Mouse (Mus musculus): Measurements from ENCODE around the gene Ace3. TPM values are rescaled to one million over a fixed set of nuclear protein-coding genes. Genes with fewer than 3 reads are reported as not detected.
"Not testable (repeated sequence)": the region's sequence is repeated elsewhere in the genome, so short reads cannot be mapped to it uniquely, and the experiment has no call there.

Gene Ace3
- polyA plus RNA-seq, 1 experiment from 2014 or later = not detected

- no peak overlapping the region for H3K9ac ChIP-seq (ENCODE audit: low read length)
- no peaks in the 10 kb centered on the region for H3K36me3 ChIP-seq (ENCODE audit: control insufficient read depth, insufficient read depth, low read length)
- no peak overlapping the region for H3K4me3 ChIP-seq (ENCODE audit: low read depth, low read length)
- peaks cover 20% of the 10 kb centered on the region for H3K27me3 ChIP-seq (ENCODE audit: control insufficient read depth, insufficient read depth, low read length)
- peaks cover 5% of the 10 kb centered on the region for H3K4me1 ChIP-seq (ENCODE audit: control insufficient read depth, insufficient read depth, low read length)
- H3K4me2 ChIP-seq (ENCODE audit: low read depth, severe bottlenecking) = no peak overlapping the region
- H3K27ac ChIP-seq (replicated peaks; ENCODE audit: low read depth, low read length) = no peak overlapping the region
- DNase-seq (ENCODE audit: low spot score) (no peak), ATAC-seq (ENCODE audit: insufficient number of reproducible peaks, low FRiP score, low TSS enrichment, low read depth) (no peak)
- H3K9me3 ChIP-seq (ENCODE audit: control insufficient read depth, low read length) = no peaks in the 10 kb centered on the region
- 81% methylated on average over 5 of the region's 5 CpGs for WGBS
These were observed 22.0 kb downstream of the Ace3 start for GRCm38 (mm10) chr11:106016440-106016839.

- Histone ChIP-seq H3K27ac (replicated peaks; ENCODE audit: low read depth, low read length) (no peak overlapping the region), H3K4me2 (ENCODE audit: low read depth, severe bottlenecking) (peak overlapping the region; percentile 58), H3K9me3 (ENCODE audit: control insufficient read depth, low read length) (no peaks in the 10 kb centered on the region), H3K9ac (ENCODE audit: low read length) (no peak overlapping the region), H3K4me1 (ENCODE audit: control insufficient read depth, insufficient read depth, low read length) (peaks cover 5% of the 10 kb centered on the region), H3K36me3 (ENCODE audit: control insufficient read depth, insufficient read depth, low read length) (no peaks in the 10 kb centered on the region), H3K4me3 (ENCODE audit: low read depth, low read length) (peak overlapping the region; percentile 20), H3K27me3 (ENCODE audit: control insufficient read depth, insufficient read depth, low read length) (peaks cover 22% of the 10 kb centered on the region)
- ATAC-seq (ENCODE audit: insufficient number of reproducible peaks, low FRiP score, low TSS enrichment, low read depth) (0 out of 2 replicates have a peak, but pooled peaks have one; percentile 23), DNase-seq (ENCODE audit: low spot score) (peak; percentile 40)
- under 1% methylated on average over 50 of the region's 50 CpGs for WGBS
These were observed 25.7 kb downstream of the Ace3 start for GRCm38 (mm10) chr11:106020051-106020763.

GRCm38 (mm10) chr11:106025774-106026173 is 31.3 kb downstream of the Ace3 start:
- Histone ChIP-seq H3K27ac (replicated peaks; ENCODE audit: low read depth, low read length) (no peak overlapping the region), H3K9ac (ENCODE audit: low read length) (no peak overlapping the region), H3K27me3 (ENCODE audit: control insufficient read depth, insufficient read depth, low read length) (peaks cover 8% of the 10 kb centered on the region), H3K4me3 (ENCODE audit: low read depth, low read length) (no peak overlapping the region), H3K4me2 (ENCODE audit: low read depth, severe bottlenecking) (no peak overlapping the region), H3K4me1 (ENCODE audit: control insufficient read depth, insufficient read depth, low read length) (no peaks in the 10 kb centered on the region), H3K9me3 (ENCODE audit: control insufficient read depth, low read length) (no peaks in the 10 kb centered on the region), H3K36me3 (ENCODE audit: control insufficient read depth, insufficient read depth, low read length) (no peaks in the 10 kb centered on the region)
- ATAC-seq (ENCODE audit: insufficient number of reproducible peaks, low FRiP score, low TSS enrichment, low read depth) = no peak
- WGBS = 94% methylated on average over 3 of the region's 3 CpGs
- no peak for DNase-seq (ENCODE audit: low spot score)

GRCm38 (mm10) chr11:106026465-106027151 is 32.1 kb downstream of the Ace3 start:
- DNase-seq (ENCODE audit: low spot score) = peak; percentile 74
- ATAC-seq (ENCODE audit: insufficient number of reproducible peaks, low FRiP score, low TSS enrichment, low read depth) = no peak
- WGBS = 40% methylated on average over 11 of the region's 11 CpGs
- Histone ChIP-seq H3K36me3 (ENCODE audit: control insufficient read depth, insufficient read depth, low read length) (no peaks in the 10 kb centered on the region), H3K4me3 (ENCODE audit: low read depth, low read length) (no peak overlapping the region), H3K4me2 (ENCODE audit: low read depth, severe bottlenecking) (no peak overlapping the region), H3K4me1 (ENCODE audit: control insufficient read depth, insufficient read depth, low read length) (no peaks in the 10 kb centered on the region), H3K27ac (replicated peaks; ENCODE audit: low read depth, low read length) (no peak overlapping the region), H3K9ac (ENCODE audit: low read length) (no peak overlapping the region), H3K27me3 (ENCODE audit: control insufficient read depth, insufficient read depth, low read length) (0 out of 2 replicates have a peak, but pooled peaks cover under 1% of the 10 kb centered on the region), H3K9me3 (ENCODE audit: control insufficient read depth, low read length) (no peaks in the 10 kb centered on the region)

GRCm38 (mm10) chr11:106027607-106028006 is 33.1 kb downstream of the Ace3 start:
- ATAC-seq (ENCODE audit: insufficient number of reproducible peaks, low FRiP score, low TSS enrichment, low read depth) = peak; percentile 44; the same call in 1 of the 2 replicates
- 96% methylated on average over 5 of the region's 5 CpGs for WGBS
- H3K36me3 ChIP-seq (ENCODE audit: control insufficient read depth, insufficient read depth, low read length) = no peaks in the 10 kb centered on the region

GRCm38 (mm10) chr11:106032074-106032473 is 37.6 kb downstream of the Ace3 start:
- not testable (repeated sequence) for H3K27ac ChIP-seq (replicated peaks; ENCODE audit: low read depth, low read length); H3K36me3 ChIP-seq (ENCODE audit: control insufficient read depth, insufficient read depth, low read length); H3K27me3 ChIP-seq (ENCODE audit: control insufficient read depth, insufficient read depth, low read length); H3K4me2 ChIP-seq (ENCODE audit: low read depth, severe bottlenecking); H3K9ac ChIP-seq (ENCODE audit: low read length); ATAC-seq (ENCODE audit: insufficient number of reproducible peaks, low FRiP score, low TSS enrichment, low read depth); H3K4me1 ChIP-seq (ENCODE audit: control insufficient read depth, insufficient read depth, low read length); H3K9me3 ChIP-seq (ENCODE audit: control insufficient read depth, low read length); DNase-seq (ENCODE audit: low spot score)
- peak overlapping the region; percentile 23 for H3K4me3 ChIP-seq (ENCODE audit: low read depth, low read length)
- 50% methylated on average over 7 of the region's 25 CpGs for WGBS

More at GRCm38 (mm10) chr11:106027607-106028006, 33.1 kb downstream of the Ace3 start:
- DNase-seq (ENCODE audit: low spot score) = no peak
- H3K4me1 ChIP-seq (ENCODE audit: control insufficient read depth, insufficient read depth, low read length) = no peaks in the 10 kb centered on the region
- no peak overlapping the region for H3K4me3 ChIP-seq (ENCODE audit: low read depth, low read length)
- H3K9ac ChIP-seq (ENCODE audit: low read length) = no peak overlapping the region
- H3K27ac ChIP-seq (replicated peaks; ENCODE audit: low read depth, low read length) = no peak overlapping the region
- H3K4me2 ChIP-seq (ENCODE audit: low read depth, severe bottlenecking) = no peak overlapping the region
- no peaks in the 10 kb centered on the region for H3K9me3 ChIP-seq (ENCODE audit: control insufficient read depth, low read length)
- H3K27me3 ChIP-seq (ENCODE audit: control insufficient read depth, insufficient read depth, low read length) = no peaks in the 10 kb centered on the region

- H3K4me2 ChIP-seq (ENCODE audit: low read depth, severe bottlenecking) = peak overlapping the region; percentile 22
- no peaks in the 10 kb centered on the region for H3K9me3 ChIP-seq (ENCODE audit: control insufficient read depth, low read length)
- ATAC-seq (ENCODE audit: insufficient number of reproducible peaks, low FRiP score, low TSS enrichment, low read depth) (peak; percentile 63), DNase-seq (ENCODE audit: low spot score) (peak; percentile 59)
- peak overlapping the region; percentile 66 for H3K27ac ChIP-seq (replicated peaks; ENCODE audit: low read depth, low read length)
- no peaks in the 10 kb centered on the region for H3K36me3 ChIP-seq (ENCODE audit: control insufficient read depth, insufficient read depth, low read length)
- H3K4me3 ChIP-seq (ENCODE audit: low read depth, low read length) = no peak overlapping the region
- WGBS = 35% methylated on average over 11 of the region's 11 CpGs
- H3K27me3 ChIP-seq (ENCODE audit: control insufficient read depth, insufficient read depth, low read length) = no peaks in the 10 kb centered on the region
- peak overlapping the region; percentile 28; the same call in 1 of the 2 replicates for H3K9ac ChIP-seq (ENCODE audit: low read length)
- peaks cover 3% of the 10 kb centered on the region; the same call in 1 of the 2 replicates for H3K4me1 ChIP-seq (ENCODE audit: control insufficient read depth, insufficient read depth, low read length)
These were observed 39.0 kb downstream of the Ace3 start for GRCm38 (mm10) chr11:106033491-106033919.

GRCm38 (mm10) chr11:106034986-106035385 is 40.5 kb downstream of the Ace3 start:
- Histone ChIP-seq H3K27me3 (ENCODE audit: control insufficient read depth, insufficient read depth, low read length) (no peaks in the 10 kb centered on the region), H3K4me2 (ENCODE audit: low read depth, severe bottlenecking) (no peak overlapping the region), H3K4me3 (ENCODE audit: low read depth, low read length) (no peak overlapping the region), H3K27ac (replicated peaks; ENCODE audit: low read depth, low read length) (no peak overlapping the region), H3K9ac (ENCODE audit: low read length) (no peak overlapping the region), H3K9me3 (ENCODE audit: control insufficient read depth, low read length) (no peaks in the 10 kb centered on the region), H3K4me1 (ENCODE audit: control insufficient read depth, insufficient read depth, low read length) (peaks cover 3% of the 10 kb centered on the region; the same call in 1 of the 2 replicates), H3K36me3 (ENCODE audit: control insufficient read depth, insufficient read depth, low read length) (no peaks in the 10 kb centered on the region)
- 89% methylated on average over 9 of the region's 9 CpGs for WGBS
- DNase-seq (ENCODE audit: low spot score) = no peak
- ATAC-seq (ENCODE audit: insufficient number of reproducible peaks, low FRiP score, low TSS enrichment, low read depth) = no peak
